Mouse (Mus musculus) intestine, postnatal 0 days (tissue): ENCODE results near the gene Lifr. TPM values are rescaled to one million over a fixed set of nuclear protein-coding genes. Genes with fewer than 3 reads are reported as not detected.

Experiments used
- ATAC-seq: fragments of 200-750 bp; cut with Nextera tagmentation; 2 replicates; pipeline ENCODE4 v1.8.0; 2017; ENCODE audit warnings: mild to moderate bottlenecking, moderate TSS enrichment, moderate library complexity
- H3K27ac ChIP-seq: fragments of 300-500 bp; sonication (generic); 2 replicates; pipeline ENCODE4 v1.5.1; 2014; ENCODE audit warnings: mild to moderate bottlenecking, low read depth, low read length, moderate library complexity
- H3K27me3 ChIP-seq: fragments of 300-500 bp; sonication (generic); replicated peaks from 2 replicates; pipeline ENCODE4 v1.6.1; 2014; ENCODE audit warnings: low read length, mixed read lengths; ENCODE audit not compliant: control insufficient read depth, insufficient read depth
- H3K36me3 ChIP-seq: fragments of 300-500 bp; sonication (generic); 2 replicates; pipeline ENCODE4 v1.6.1; 2014; ENCODE audit warnings: mild to moderate bottlenecking, moderate library complexity; ENCODE audit not compliant: control insufficient read depth, insufficient read depth
- H3K4me1 ChIP-seq: fragments of 300-500 bp; sonication (generic); replicated peaks from 2 replicates; pipeline ENCODE4 v1.6.1; 2014; ENCODE audit warnings: antibody characterized with exemption, low read length, mixed read lengths; ENCODE audit not compliant: control insufficient read depth, insufficient read depth
- H3K4me2 ChIP-seq: fragments of 300-500 bp; sonication (generic); replicated peaks from 2 replicates; pipeline ENCODE4 v1.6.1; 2014; ENCODE audit warnings: low read depth, mild to moderate bottlenecking, moderate library complexity
- H3K4me3 ChIP-seq: fragments of 300-500 bp; sonication (generic); 2 replicates; pipeline ENCODE4 v1.5.1; 2014; ENCODE audit warnings: low read depth, low read length
- H3K9ac ChIP-seq: fragments of 300-500 bp; sonication (generic); 2 replicates; pipeline ENCODE4 v1.6.1; 2014; ENCODE audit warnings: mild to moderate bottlenecking, low read depth, low read length
- H3K9me3 ChIP-seq: fragments of 300-500 bp; sonication (generic); 2 replicates; pipeline ENCODE4 v1.6.1; 2016; ENCODE audit warnings: mixed run types; ENCODE audit not compliant: control insufficient read depth
- CTCF ChIP-seq: sonication (generic); IDR thresholded peaks from 2 replicates; pipeline ENCODE4 v1.5.1; 2016; ENCODE audit warnings: low read depth, mild to moderate bottlenecking, control low read depth, antibody characterized with exemption, moderate library complexity
- WGBS: fragments of 180-500 bp; shearing (Covaris S2); extraction: QIAGEN DNeasy Blood & Tissue Kit; methylation state at CpG from one replicate; pipeline ENCODE4 v1.1.7; 2014; 5-methylcytosine and 5-hydroxymethylcytosine counted together
- polyA plus RNA-seq: library from polyadenylated mRNA; unstranded; fragments of >200 nt; fragmentation: Nextera tagmentation; extraction: Ambion mirVana; gene quantifications from 2 replicates; pipeline ENCODE4 v1.2.1, GENCODE M21; 2015

The Lifr gene
- polyA plus RNA-seq, 1 experiment from 2014 or later = 6.3 TPM

DNA sequence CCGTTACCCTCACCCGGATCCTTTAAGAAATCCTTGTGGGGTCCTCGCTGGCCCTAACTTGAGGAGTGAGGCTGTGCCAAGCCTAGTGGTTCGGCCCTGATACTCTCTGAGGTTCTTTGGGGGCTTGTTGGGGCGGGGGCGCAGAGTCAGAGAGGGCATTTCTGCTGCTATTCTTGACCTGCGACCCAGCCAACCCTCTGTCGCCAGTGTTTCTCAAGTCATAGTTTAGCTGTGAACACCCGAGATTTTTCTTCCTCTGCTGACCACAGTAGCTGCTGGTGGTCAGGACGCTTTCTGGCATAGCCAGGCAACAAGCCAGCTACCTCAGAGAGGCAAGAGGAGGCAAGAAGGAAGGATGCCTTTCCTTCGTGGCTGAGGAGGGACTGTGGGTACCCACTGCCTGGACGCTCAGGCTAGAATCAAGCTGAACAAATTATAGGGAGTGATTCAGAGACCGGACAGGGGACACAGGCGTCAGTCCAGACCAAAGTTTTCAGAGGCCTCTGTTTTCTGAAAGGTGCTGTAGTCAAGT lies 25.4 kb upstream of the Lifr start:
- Histone ChIP-seq H3K27me3 (0 out of 2 replicates have a peak, but pooled peaks cover 6% of the 10 kb centered on the region), H3K9ac (no peak overlapping the region), H3K4me1 (no peaks in the 10 kb centered on the region), H3K9me3 (no peaks in the 10 kb centered on the region), H3K4me3 (no peak overlapping the region), H3K27ac (no peak overlapping the region), H3K4me2 (no peak overlapping the region), H3K36me3 (no peaks in the 10 kb centered on the region)
- TF ChIP-seq CTCF = no peak
- ATAC-seq = no peak
- WGBS = 88% methylated on average over 14 of the region's 14 CpGs

DNA sequence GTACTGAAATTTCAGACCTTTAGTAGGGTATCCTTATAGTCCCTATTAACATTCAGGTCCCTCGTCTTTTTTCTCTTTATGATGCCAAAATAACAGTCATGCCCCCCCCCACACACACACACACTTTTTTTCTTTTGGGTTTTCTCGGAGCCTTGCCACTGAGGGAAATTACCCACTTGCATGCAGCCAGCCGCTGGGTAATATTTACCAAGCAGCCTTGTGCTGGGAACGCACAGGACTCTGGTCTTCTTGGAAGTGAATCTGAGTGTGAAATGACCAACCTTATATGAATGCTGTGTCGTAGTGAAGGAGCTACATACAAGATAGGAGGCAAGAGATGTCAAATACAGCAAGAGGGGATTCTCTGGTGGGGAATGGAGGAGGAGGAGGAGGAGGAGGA lies 24.8 kb upstream of the Lifr start:
- no peak for ATAC-seq
- no peak for TF ChIP-seq CTCF
- no peak overlapping the region for H3K4me3 ChIP-seq
- no peak overlapping the region for H3K4me2 ChIP-seq
- H3K9me3 ChIP-seq = no peaks in the 10 kb centered on the region
- H3K9ac ChIP-seq = no peak overlapping the region
- no peaks in the 10 kb centered on the region for H3K36me3 ChIP-seq
- 0 out of 2 replicates have a peak, but pooled peaks cover 6% of the 10 kb centered on the region for H3K27me3 ChIP-seq
- H3K4me1 ChIP-seq = no peaks in the 10 kb centered on the region
- 80% methylated on average over 5 of the region's 5 CpGs for WGBS
- no peak overlapping the region for H3K27ac ChIP-seq

DNA sequence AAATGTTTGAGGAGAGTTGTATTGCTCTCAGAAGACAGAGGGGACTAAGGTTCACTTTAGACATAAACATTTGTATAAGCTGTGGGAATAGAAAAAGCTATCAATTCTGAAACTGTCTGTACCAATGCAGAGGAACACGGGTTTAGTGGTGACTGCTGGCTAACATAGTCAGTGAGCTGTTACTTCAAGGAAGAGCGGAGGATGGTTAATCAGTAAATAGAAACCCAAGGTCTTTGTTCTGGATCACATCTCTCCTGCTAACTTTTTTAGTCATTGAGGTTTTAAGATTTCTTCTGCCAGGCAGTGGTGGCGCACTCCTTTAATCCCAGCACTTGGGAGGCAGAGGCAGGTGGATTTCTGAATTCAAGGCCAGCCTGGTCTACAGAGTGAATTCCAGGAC lies 23.7 kb upstream of the Lifr start:
- no peak overlapping the region for H3K4me3 ChIP-seq
- H3K27me3 ChIP-seq = 0 out of 2 replicates have a peak, but pooled peaks cover 6% of the 10 kb centered on the region
- no peak for TF ChIP-seq CTCF
- H3K9me3 ChIP-seq = no peaks in the 10 kb centered on the region
- no peak overlapping the region for H3K9ac ChIP-seq
- H3K36me3 ChIP-seq = no peaks in the 10 kb centered on the region
- no peak overlapping the region for H3K27ac ChIP-seq
- H3K4me1 ChIP-seq = no peaks in the 10 kb centered on the region
- WGBS = 80% methylated on average over 3 of the region's 3 CpGs
- no peak for ATAC-seq
- H3K4me2 ChIP-seq = no peak overlapping the region

DNA sequence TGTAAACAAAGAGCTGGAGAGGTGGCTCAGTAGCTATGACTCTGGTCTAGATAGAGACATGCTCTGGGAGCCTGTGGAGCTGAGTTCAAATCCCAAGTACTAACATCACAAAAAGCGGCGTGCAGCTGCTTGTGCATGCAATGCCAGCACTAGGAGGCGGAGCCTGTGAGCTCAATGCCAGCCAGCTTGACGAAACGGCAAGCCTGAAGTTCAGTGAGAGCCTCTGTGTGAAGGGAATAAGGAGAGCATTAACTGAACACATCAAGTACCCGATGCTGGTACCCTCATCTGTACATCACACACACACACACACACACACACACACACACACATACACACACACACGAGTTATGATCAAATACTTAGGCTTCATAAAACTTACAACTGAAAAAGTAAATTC lies 21.0 kb upstream of the Lifr start:
- Histone ChIP-seq H3K4me3 (no peak overlapping the region), H3K36me3 (no peaks in the 10 kb centered on the region), H3K27ac (no peak overlapping the region), H3K9me3 (no peaks in the 10 kb centered on the region), H3K4me2 (no peak overlapping the region), H3K4me1 (no peaks in the 10 kb centered on the region), H3K27me3 (no peaks in the 10 kb centered on the region), H3K9ac (no peak overlapping the region)
- TF ChIP-seq CTCF = no peak
- WGBS = 81% methylated on average over 7 of the region's 7 CpGs
- ATAC-seq = no peak

DNA sequence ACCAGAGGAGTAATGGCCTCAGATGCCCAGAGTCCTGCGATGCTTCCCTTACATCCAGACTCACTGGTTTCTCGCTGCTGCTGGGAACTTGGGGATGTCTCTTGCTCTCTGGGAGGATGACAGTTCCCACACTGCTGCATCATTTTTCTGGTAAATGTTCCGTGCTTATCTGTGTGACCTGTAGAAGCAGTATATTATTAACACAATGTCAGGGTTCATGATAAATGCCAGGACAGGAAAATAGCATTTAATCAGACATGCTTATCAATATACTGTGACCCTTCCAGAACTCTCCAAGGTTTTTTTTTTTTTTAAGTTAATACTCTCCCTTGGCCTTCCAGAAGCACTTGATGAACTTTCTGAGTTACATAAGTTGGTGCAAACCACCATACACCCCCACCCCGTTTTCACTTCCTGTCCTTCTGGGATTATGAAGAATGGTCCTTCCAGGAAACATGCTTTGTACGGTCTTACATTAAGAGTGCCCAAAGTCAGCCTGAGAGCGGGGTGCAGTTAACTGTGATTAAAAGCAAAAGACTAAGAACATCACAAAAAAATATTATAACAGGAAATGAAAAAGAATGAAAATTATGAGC lies 20.1 kb upstream of the Lifr start:
- no peak for TF ChIP-seq CTCF
- Histone ChIP-seq H3K4me3 (no peak overlapping the region), H3K4me1 (no peaks in the 10 kb centered on the region), H3K9me3 (no peaks in the 10 kb centered on the region), H3K36me3 (no peaks in the 10 kb centered on the region), H3K4me2 (no peak overlapping the region), H3K9ac (no peak overlapping the region), H3K27me3 (no peaks in the 10 kb centered on the region), H3K27ac (no peak overlapping the region)
- WGBS = 50% methylated on average over 6 of the region's 6 CpGs
- ATAC-seq = no peak

DNA sequence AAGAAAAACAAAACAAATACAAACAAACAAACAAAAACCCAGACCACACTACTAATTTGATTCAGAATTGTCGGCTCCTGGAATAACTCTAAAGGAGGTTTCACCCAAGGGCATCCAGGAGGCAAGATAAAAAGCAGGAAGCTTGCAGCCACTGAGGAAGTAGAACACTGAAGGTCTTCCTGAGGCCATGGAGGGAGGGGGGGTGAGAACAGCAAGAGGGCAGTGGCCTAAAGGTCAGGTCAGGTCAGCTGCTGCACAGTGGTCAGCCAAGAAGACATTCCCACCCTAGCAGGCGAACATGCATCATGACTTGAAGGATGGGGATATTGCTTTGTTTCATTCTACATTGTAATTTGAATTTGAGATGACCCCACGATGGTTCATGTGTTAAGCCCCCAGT lies 17.1 kb upstream of the Lifr start:
- no peak overlapping the region for H3K27ac ChIP-seq
- no peak overlapping the region for H3K4me2 ChIP-seq
- H3K4me1 ChIP-seq = no peaks in the 10 kb centered on the region
- no peak for TF ChIP-seq CTCF
- no peak for ATAC-seq
- 78% methylated on average over 3 of the region's 3 CpGs for WGBS
- no peak overlapping the region for H3K4me3 ChIP-seq
- no peak overlapping the region for H3K9ac ChIP-seq
- no peaks in the 10 kb centered on the region for H3K27me3 ChIP-seq
- H3K9me3 ChIP-seq = no peaks in the 10 kb centered on the region
- H3K36me3 ChIP-seq = no peaks in the 10 kb centered on the region
